Mouse (Mus musculus): ENCODE results near the gene Cdh1. TPM values are rescaled to one million over a fixed set of nuclear protein-coding genes. Genes with fewer than 3 reads are reported as not detected.
"Not testable (repeated sequence)": the region's sequence is repeated elsewhere in the genome, so short reads cannot be mapped to it uniquely, and the experiment has no call there.

The Cdh1 gene
- polyA plus RNA-seq, 1 experiment: 1.5 TPM

- Histone ChIP-seq H3K27me3 (ENCODE audit: control insufficient read depth, insufficient read depth, low read length) (no peaks in the 10 kb centered on the region), H3K4me3 (ENCODE audit: extremely low read depth, insufficient read depth, insufficient read length) (no peak overlapping the region), H3K27ac (ENCODE audit: insufficient read depth, low read length) (no peak overlapping the region), H3K36me3 (ENCODE audit: control insufficient read depth, insufficient read depth, low read length) (no peaks in the 10 kb centered on the region), H3K4me1 (ENCODE audit: control insufficient read depth, insufficient read depth, insufficient read length) (no peaks in the 10 kb centered on the region)
- WGBS: 39% methylated on average over 3 of the region's 3 CpGs
- TF ChIP-seq CTCF (IDR thresholded peaks at IDR 0.05; ENCODE audit: extremely low read depth, insufficient read depth, insufficient read length, insufficient replicate concordance) (no peak), POLR2A (IDR thresholded peaks at IDR 0.05; ENCODE audit: low read depth, low read length) (no peak)
- DNase-seq (ENCODE audit: low read depth in 1 of 2, low spot score in 2 of 2): no peak
These were observed 10.7 kb upstream of the Cdh1 start for GRCm38 (mm10) chr8:106592458-106592857.

GRCm38 (mm10) chr8:106595623-106596022, 7.5 kb upstream of the Cdh1 start:
- not testable (repeated sequence) for H3K27ac ChIP-seq (ENCODE audit: insufficient read depth, low read length); DNase-seq (ENCODE audit: low read depth in 1 of 2, low spot score in 2 of 2); H3K4me3 ChIP-seq (ENCODE audit: extremely low read depth, insufficient read depth, insufficient read length); H3K36me3 ChIP-seq (ENCODE audit: control insufficient read depth, insufficient read depth, low read length); H3K4me1 ChIP-seq (ENCODE audit: control insufficient read depth, insufficient read depth, insufficient read length); H3K27me3 ChIP-seq (ENCODE audit: control insufficient read depth, insufficient read depth, low read length)
- 92% methylated on average over 3 of the region's 3 CpGs for WGBS

- DNase-seq (ENCODE audit: low read depth in 1 of 2, low spot score in 2 of 2): no peak
- Histone ChIP-seq H3K4me1 (ENCODE audit: control insufficient read depth, insufficient read depth, insufficient read length) (no peaks in the 10 kb centered on the region), H3K27ac (ENCODE audit: insufficient read depth, low read length) (no peak overlapping the region), H3K4me3 (ENCODE audit: extremely low read depth, insufficient read depth, insufficient read length) (no peak overlapping the region), H3K36me3 (ENCODE audit: control insufficient read depth, insufficient read depth, low read length) (no peaks in the 10 kb centered on the region), H3K27me3 (ENCODE audit: control insufficient read depth, insufficient read depth, low read length) (no peaks in the 10 kb centered on the region; the same call in 1 of the 2 replicates)
- WGBS: 94% methylated on average over 5 of the region's 5 CpGs
- TF ChIP-seq CTCF (IDR thresholded peaks at IDR 0.05; ENCODE audit: extremely low read depth, insufficient read depth, insufficient read length, insufficient replicate concordance) (no peak), POLR2A (IDR thresholded peaks at IDR 0.05; ENCODE audit: low read depth, low read length) (no peak)
These were observed 6.1 kb upstream of the Cdh1 start for GRCm38 (mm10) chr8:106597067-106597466.

GRCm38 (mm10) chr8:106599265-106599979, 3.7 kb upstream of the Cdh1 start:
- peaks cover 3% of the 10 kb centered on the region; the same call in 1 of the 2 replicates for H3K4me1 ChIP-seq (ENCODE audit: control insufficient read depth, insufficient read depth, insufficient read length)
- H3K27me3 ChIP-seq (ENCODE audit: control insufficient read depth, insufficient read depth, low read length): peaks cover 11% of the 10 kb centered on the region
- 84% methylated on average over 7 of the region's 7 CpGs for WGBS
- no peaks in the 10 kb centered on the region for H3K36me3 ChIP-seq (ENCODE audit: control insufficient read depth, insufficient read depth, low read length)
- H3K27ac ChIP-seq (ENCODE audit: insufficient read depth, low read length): no peak overlapping the region
- no peak overlapping the region for H3K4me3 ChIP-seq (ENCODE audit: extremely low read depth, insufficient read depth, insufficient read length)
- TF ChIP-seq POLR2A (IDR thresholded peaks at IDR 0.05; ENCODE audit: low read depth, low read length) (no peak), CTCF (IDR thresholded peaks at IDR 0.05; ENCODE audit: extremely low read depth, insufficient read depth, insufficient read length, insufficient replicate concordance) (no peak)
- DNase-seq (ENCODE audit: low read depth in 1 of 2, low spot score in 2 of 2): no peak

- Histone ChIP-seq H3K4me1 (ENCODE audit: control insufficient read depth, insufficient read depth, insufficient read length) (peaks cover 3% of the 10 kb centered on the region; the same call in 1 of the 2 replicates), H3K36me3 (ENCODE audit: control insufficient read depth, insufficient read depth, low read length) (no peaks in the 10 kb centered on the region), H3K27me3 (ENCODE audit: control insufficient read depth, insufficient read depth, low read length) (peaks cover 11% of the 10 kb centered on the region), H3K4me3 (ENCODE audit: extremely low read depth, insufficient read depth, insufficient read length) (no peak overlapping the region; the same call in 1 of the 2 replicates), H3K27ac (ENCODE audit: insufficient read depth, low read length) (no peak overlapping the region)
- TF ChIP-seq POLR2A (IDR thresholded peaks at IDR 0.05; ENCODE audit: low read depth, low read length) (no peak), CTCF (IDR thresholded peaks at IDR 0.05; ENCODE audit: extremely low read depth, insufficient read depth, insufficient read length, insufficient replicate concordance) (no peak)
- 4% methylated on average over 19 of the region's 19 CpGs for WGBS
- DNase-seq (ENCODE audit: low read depth in 1 of 2, low spot score in 2 of 2): no peak
These were observed 782 bp downstream of the Cdh1 start for GRCm38 (mm10) chr8:106603933-106604332.

- TF ChIP-seq POLR2A (IDR thresholded peaks at IDR 0.05; ENCODE audit: low read depth, low read length) (no peak), CTCF (IDR thresholded peaks at IDR 0.05; ENCODE audit: extremely low read depth, insufficient read depth, insufficient read length, insufficient replicate concordance) (no peak)
- Histone ChIP-seq H3K27me3 (ENCODE audit: control insufficient read depth, insufficient read depth, low read length) (peaks cover 11% of the 10 kb centered on the region), H3K36me3 (ENCODE audit: control insufficient read depth, insufficient read depth, low read length) (no peaks in the 10 kb centered on the region), H3K27ac (ENCODE audit: insufficient read depth, low read length) (no peak overlapping the region), H3K4me1 (ENCODE audit: control insufficient read depth, insufficient read depth, insufficient read length) (peaks cover 3% of the 10 kb centered on the region; the same call in 1 of the 2 replicates), H3K4me3 (ENCODE audit: extremely low read depth, insufficient read depth, insufficient read length) (no peak overlapping the region)
- DNase-seq (ENCODE audit: low read depth in 1 of 2, low spot score in 2 of 2): no peak
- WGBS: 72% methylated on average over 7 of the region's 7 CpGs
These were observed 2.5 kb downstream of the Cdh1 start for GRCm38 (mm10) chr8:106605657-106606056.

GRCm38 (mm10) chr8:106606121-106606520, 3.0 kb downstream of the Cdh1 start:
- no peaks in the 10 kb centered on the region for H3K36me3 ChIP-seq (ENCODE audit: control insufficient read depth, insufficient read depth, low read length)
- H3K27ac ChIP-seq (ENCODE audit: insufficient read depth, low read length): no peak overlapping the region
- 9% methylated on average over 4 of the region's 4 CpGs for WGBS
- no peak for TF ChIP-seq CTCF (IDR thresholded peaks at IDR 0.05; ENCODE audit: extremely low read depth, insufficient read depth, insufficient read length, insufficient replicate concordance)
- TF ChIP-seq POLR2A (IDR thresholded peaks at IDR 0.05; ENCODE audit: low read depth, low read length): no peak
- no peak for DNase-seq (ENCODE audit: low read depth in 1 of 2, low spot score in 2 of 2)
- H3K4me1 ChIP-seq (ENCODE audit: control insufficient read depth, insufficient read depth, insufficient read length): peaks cover 3% of the 10 kb centered on the region; the same call in 1 of the 2 replicates
- H3K27me3 ChIP-seq (ENCODE audit: control insufficient read depth, insufficient read depth, low read length): peaks cover 11% of the 10 kb centered on the region
- no peak overlapping the region for H3K4me3 ChIP-seq (ENCODE audit: extremely low read depth, insufficient read depth, insufficient read length)

All from spleen, adult 2 months (tissue).